Mouse (Mus musculus): ENCODE data around the gene Sox8.

Sox8 gene

DNA sequence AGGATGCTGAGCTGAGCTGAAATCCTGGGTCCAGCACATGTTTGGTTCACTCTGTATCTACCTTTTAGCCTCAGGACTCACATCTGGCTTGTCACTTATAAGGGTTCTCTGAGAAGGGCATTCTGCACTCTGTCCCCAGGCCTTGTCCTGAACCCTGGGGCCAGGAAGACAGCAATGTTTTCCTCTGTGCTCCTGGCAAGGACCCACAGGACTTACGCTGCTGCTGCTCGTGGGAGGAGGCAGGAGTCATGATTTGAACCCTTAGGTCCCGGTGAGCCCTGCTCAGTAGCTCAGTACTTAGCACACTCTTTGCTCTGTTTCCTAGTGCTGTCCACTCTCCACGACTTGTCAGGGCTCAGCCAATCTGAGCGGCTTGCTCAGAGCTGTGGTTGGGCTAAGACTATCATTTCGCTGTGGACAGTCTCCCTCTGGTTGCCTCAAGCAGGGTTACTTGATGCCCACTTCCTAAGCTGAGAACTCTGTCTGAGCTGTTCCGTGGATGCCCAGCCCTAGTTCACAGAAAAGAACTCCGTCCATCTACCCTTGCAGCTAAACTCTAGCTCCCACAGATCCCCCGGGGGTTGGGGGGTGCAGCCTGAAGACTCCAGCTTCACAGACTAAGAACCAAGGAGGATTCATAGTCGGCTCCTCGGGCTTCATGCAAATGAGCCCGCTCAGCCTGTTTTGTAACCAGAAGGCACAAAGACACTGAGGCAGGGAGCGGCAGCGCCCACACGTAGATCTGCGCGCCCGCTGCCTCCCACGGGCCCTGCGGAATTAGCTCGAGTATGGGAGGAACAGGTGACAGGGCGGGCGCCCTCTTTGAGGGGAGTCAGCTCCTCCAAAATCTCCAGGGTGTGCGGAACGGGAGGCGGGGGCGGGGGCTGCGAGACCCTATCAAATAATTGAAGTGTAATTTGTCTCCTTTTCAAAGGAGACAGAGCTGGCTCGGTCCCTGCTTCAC is 14.5 kb downstream of the Sox8 start:
- no peak for DNase-seq (ENCODE audit: low spot score)

GRCm38 (mm10) chr17:25555159-25555558 is 15.3 kb downstream of the Sox8 start:
- no peak for DNase-seq (ENCODE audit: low spot score)

DNA sequence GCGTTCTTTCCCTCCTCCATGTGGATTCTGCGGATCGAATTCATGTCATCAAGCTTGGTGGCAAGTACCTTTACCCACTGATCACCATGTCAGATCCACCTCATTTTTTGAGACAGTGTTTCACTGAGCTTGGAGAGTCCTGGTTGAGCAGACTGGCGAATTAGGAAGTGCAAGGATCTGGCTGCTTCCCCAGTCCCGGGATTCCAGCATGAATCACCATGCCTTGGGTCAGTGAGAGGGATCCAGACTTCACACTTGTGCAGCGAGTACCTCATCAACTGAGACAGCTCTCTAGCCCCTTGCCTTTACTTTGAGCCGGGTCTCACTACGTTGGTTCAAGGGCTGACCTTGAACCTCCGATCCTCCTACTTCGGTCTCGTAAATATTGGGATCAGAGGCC is 19.2 kb downstream of the Sox8 start:
- DNase-seq (ENCODE audit: low spot score): no peak

GRCm38 (mm10) chr17:25550020-25550419 is 20.5 kb downstream of the Sox8 start:
- DNase-seq (ENCODE audit: low spot score): no peak

GRCm38 (mm10) chr17:25547026-25547425 is 23.5 kb downstream of the Sox8 start:
- DNase-seq (ENCODE audit: low spot score): no peak

- DNase-seq (ENCODE audit: low spot score): no peak
Observed at GRCm38 (mm10) chr17:25541768-25542167, 28.7 kb downstream of the Sox8 start.

GRCm38 (mm10) chr17:25540731-25541130 is 29.8 kb downstream of the Sox8 start:
- DNase-seq (ENCODE audit: low spot score): no peak

GRCm38 (mm10) chr17:25538945-25539875 is 31.3 kb downstream of the Sox8 start:
- DNase-seq (ENCODE audit: low spot score): peak; percentile 70

DNA sequence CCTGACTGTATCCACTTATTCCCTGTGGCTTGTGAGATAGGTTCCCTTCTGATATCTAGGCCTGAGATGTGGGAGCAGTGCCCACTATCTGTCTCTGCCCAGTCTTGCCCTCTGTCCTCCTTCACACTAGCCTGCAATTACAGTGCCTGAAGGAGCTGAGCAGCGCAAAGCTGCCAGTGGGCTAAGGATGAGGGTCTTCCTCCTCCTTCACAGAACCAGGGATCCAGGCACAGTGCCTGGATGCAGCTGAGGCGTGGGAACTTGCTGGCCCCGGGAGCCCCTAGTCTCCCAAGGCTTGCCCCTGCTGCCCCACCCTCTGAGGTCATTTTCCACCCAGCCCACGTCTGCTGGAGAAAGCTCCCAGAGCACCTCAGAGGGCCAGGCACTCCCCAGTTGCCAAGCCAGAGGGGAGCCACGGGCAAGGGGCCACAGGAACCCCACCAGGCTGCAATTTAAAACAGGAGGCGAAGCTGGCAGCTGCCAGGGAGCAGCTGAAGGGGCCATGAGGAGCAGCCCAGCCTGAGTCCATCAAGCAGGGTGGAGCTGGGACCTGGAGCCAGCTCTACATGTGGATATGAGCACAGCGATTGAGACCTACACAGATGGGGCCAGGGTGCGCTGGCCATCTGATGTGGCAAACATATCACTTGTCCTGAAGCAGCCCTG is 40.0 kb downstream of the Sox8 start:
- no peak for DNase-seq (ENCODE audit: low spot score)

GRCm38 (mm10) chr17:25522080-25522479 is 48.4 kb downstream of the Sox8 start:
- DNase-seq (ENCODE audit: low spot score): no peak

DNA sequence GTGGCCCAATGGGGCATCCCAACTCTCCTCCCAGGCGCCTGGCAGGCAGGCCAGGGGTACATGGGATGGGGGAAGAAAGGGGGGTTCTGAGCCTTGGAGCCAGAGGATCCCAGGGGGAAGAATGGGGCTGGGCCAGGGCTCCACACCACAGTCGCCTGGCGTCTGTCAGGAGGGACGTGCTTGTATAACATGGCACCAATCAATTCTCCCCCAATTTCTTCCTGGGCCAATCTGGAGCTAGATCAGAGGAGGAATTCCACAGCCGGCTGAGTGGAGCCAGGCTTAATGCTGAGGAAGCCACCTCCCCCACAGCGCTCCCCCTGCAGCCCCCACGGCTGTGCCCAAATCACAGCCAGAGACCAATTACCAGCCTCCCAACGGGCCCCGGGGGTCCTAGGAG is 50.0 kb downstream of the Sox8 start:
- DNase-seq (ENCODE audit: low spot score): peak; percentile 26

GRCm38 (mm10) chr17:25519511-25519910 is 51.0 kb downstream of the Sox8 start:
- peak; percentile 54 for DNase-seq (ENCODE audit: low spot score)

DNA sequence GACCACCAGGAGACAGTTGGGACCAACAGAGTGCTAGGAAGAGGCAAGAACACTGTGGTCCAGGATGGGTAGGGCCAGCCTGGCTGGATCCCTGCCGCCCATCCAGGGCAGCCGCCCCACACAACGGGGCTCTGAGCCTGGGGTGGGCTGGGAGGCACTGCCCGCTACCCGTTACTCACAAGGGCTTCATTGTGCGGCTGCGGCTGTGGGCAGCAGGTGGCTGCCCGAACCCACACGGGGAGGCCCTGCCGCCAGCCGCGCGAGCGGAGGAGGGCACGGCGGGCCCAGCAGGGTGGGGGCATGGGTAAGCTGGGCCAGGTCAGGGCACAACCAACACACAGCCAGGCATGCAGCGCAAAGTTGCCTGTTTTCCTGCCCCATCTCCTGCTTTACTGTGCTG is 52.3 kb downstream of the Sox8 start:
- DNase-seq (ENCODE audit: low spot score): peak; percentile 20

DNA sequence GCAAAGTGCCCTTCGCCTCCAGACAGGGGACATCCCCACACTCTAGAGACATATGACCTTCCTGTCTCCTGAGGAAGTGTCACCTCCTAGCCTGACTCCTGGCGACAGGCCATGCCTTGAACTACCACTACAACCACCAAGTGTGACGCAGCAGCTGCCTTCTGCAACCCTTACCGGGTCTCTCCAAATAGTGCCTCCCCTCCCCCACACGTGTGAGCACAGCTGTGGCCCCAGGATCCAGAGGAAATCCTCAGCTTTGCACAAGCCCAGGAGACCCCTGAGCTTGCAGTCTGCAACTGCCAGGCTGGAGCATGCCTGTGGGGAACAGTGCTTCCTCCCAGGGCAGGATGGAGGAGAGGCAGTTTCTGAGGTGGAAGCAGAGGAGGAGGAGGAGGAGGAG is 54.2 kb downstream of the Sox8 start:
- DNase-seq (ENCODE audit: low spot score): no peak

Measured in retina, embryonic 14.5 days (tissue).